Mouse (Mus musculus) heart, embryonic 13.5 days (tissue): ENCODE results near the gene Nudt3. TPM values are rescaled to one million over a fixed set of nuclear protein-coding genes. Genes with fewer than 3 reads are reported as not detected.

Experiments
- ATAC-seq: fragments of 200-750 bp; cut with Nextera tagmentation; 2 replicates; pipeline ENCODE4 v1.8.0; 2017; ENCODE audit warnings: moderate TSS enrichment; ENCODE audit not compliant: insufficient number of reproducible peaks, low FRiP score, low TSS enrichment; ENCODE audit errors: extremely low read depth
- H3K27ac ChIP-seq: fragments of 300-500 bp; sonication (generic); replicated peaks from 2 replicates; pipeline ENCODE4 v1.5.1; 2015; ENCODE audit warnings: moderate library complexity, mild to moderate bottlenecking, inconsistent platforms
- H3K27me3 ChIP-seq: fragments of 300-500 bp; sonication (generic); replicated peaks from 2 replicates; pipeline ENCODE4 v1.6.1; 2015; ENCODE audit warnings: mild to moderate bottlenecking, inconsistent platforms
- H3K36me3 ChIP-seq: fragments of 300-500 bp; sonication (generic); 2 replicates; pipeline ENCODE4 v1.6.1; 2015; ENCODE audit warnings: mild to moderate bottlenecking, inconsistent platforms
- H3K4me1 ChIP-seq: fragments of 300-500 bp; sonication (generic); 2 replicates; pipeline ENCODE4 v1.6.1; 2015; ENCODE audit warnings: inconsistent platforms
- H3K4me2 ChIP-seq: fragments of 300-500 bp; sonication (generic); 2 replicates; pipeline ENCODE4 v1.6.1; 2015; ENCODE audit warnings: inconsistent platforms, mild to moderate bottlenecking, moderate library complexity
- H3K4me3 ChIP-seq: fragments of 300-500 bp; sonication (generic); 2 replicates; pipeline ENCODE4 v1.5.1; 2015; ENCODE audit warnings: moderate library complexity, mild to moderate bottlenecking, inconsistent platforms
- H3K9ac ChIP-seq: fragments of 300-500 bp; sonication (generic); 2 replicates; pipeline ENCODE4 v1.6.1; 2015; ENCODE audit warnings: inconsistent platforms, mild to moderate bottlenecking, moderate library complexity
- H3K9me3 ChIP-seq: fragments of 300-500 bp; sonication (generic); 2 replicates; pipeline ENCODE4 v1.6.1; 2016; ENCODE audit warnings: inconsistent platforms
- whole genome bisulfite sequencing: fragments of 180-500 bp; shearing (Covaris S2); methylation state at CpG from one replicate; pipeline ENCODE4 v1.1.7; 2015; ENCODE audit warnings: mixed read lengths; 5-methylcytosine and 5-hydroxymethylcytosine counted together
- polyA plus RNA-seq: library from polyadenylated mRNA; unstranded; fragments of >200 nt; fragmentation: Nextera tagmentation; extraction: Ambion mirVana; gene quantifications from 2 replicates; pipeline ENCODE4 v1.2.1, GENCODE M21; 2015

Nudt3 gene
- 98.8 and 108 TPM in 2 replicates for polyA plus RNA-seq

DNA sequence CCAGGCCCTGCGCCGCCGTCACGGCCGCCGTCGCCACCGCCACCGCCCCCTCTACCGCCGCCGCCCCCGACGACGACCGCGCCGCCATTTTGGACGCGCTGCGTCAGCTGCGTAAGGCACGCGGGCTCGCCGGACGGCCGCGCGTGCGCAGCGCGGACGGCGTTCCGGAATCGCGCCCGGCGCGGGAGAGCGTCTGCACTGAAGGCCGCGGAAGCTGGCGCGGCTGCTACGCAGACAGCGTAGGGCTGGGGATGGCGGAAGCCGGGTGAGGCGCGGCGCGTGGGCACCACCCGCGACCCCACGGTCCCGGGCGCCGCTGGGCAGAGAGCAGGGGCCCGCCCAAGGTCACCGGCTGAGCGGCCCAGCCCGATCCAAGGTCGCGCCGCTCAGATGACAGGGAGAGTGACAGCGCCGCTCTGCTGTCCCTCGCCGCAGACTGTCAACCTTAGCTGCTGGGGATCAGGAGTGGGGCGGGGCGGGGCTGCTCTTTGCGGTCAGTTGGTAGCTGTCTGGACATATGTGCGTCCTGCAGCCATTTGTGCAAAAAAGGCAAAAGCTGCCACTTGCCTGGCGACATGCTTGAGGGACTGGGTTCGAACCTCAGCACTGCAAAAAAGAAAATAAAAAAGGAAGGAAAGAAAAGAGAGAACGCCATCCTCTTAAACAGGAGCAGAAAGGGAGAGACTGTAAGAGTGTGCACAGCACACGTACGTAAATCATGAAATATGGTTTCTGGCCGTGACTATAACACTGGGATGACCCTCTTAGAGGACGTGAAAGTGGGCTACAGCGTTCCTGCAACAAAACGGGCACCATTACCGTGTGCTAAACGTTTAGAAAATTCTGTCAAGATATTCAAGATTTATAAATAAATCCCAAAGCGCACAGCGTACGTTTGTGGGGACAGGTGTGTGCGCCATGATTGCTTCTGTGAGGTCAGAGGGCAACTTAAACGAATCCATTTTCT, at the start of gene Nudt3:
Gene Nudt3, minus strand, starts transcription at position 136 of the 967 bp plus-strand sequence.
- 8% methylated on average over 81 of the region's 91 CpGs for WGBS
- ATAC-seq: peak; percentile 88

DNA sequence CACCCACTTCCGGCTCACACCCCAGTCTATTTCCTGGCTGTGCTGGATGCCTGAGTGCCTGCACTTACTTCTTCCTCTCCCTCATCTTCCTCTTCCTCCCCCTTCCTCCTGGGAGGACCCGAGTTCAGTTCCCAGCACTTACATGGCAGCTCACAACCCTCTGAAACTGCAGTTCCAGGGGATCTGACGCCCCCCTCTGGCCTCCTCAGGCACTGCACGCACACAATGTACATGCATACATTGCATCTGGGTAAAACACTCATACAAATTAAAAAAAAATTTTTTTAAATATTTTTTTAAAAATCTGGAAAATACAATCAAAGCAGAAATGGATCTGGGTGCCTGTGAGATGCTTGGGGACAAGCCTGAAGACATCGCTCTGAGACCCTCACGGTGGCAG, 48.4 kb upstream of the Nudt3 start:
- no peaks in the 10 kb centered on the region for H3K9me3 ChIP-seq
- H3K4me1 ChIP-seq: 0 out of 2 replicates have a peak, but pooled peaks cover 4% of the 10 kb centered on the region
- no peaks in the 10 kb centered on the region for H3K27me3 ChIP-seq
- no peak overlapping the region for H3K4me2 ChIP-seq
- H3K27ac ChIP-seq: no peak overlapping the region
- H3K9ac ChIP-seq: no peak overlapping the region
- no peak overlapping the region for H3K4me3 ChIP-seq
- no peak for ATAC-seq
- no peaks in the 10 kb centered on the region for H3K36me3 ChIP-seq
- 73% methylated on average over 6 of the region's 6 CpGs for WGBS

More for the DNA sequence above, at the start of gene Nudt3:
- peaks cover 3% of the 10 kb centered on the region for H3K36me3 ChIP-seq
- peak within 1 kb of the TSS; percentile 86 for H3K4me2 ChIP-seq
- H3K4me3 ChIP-seq: peak within 1 kb of the TSS; percentile 96
- peaks cover 54% of the 10 kb centered on the region for H3K4me1 ChIP-seq
- no peaks in the 10 kb centered on the region for H3K9me3 ChIP-seq
- no peaks in the 10 kb centered on the region for H3K27me3 ChIP-seq
- H3K9ac ChIP-seq: peak within 1 kb of the TSS; percentile 100
- peak within 1 kb of the TSS; percentile 95 for H3K27ac ChIP-seq

DNA sequence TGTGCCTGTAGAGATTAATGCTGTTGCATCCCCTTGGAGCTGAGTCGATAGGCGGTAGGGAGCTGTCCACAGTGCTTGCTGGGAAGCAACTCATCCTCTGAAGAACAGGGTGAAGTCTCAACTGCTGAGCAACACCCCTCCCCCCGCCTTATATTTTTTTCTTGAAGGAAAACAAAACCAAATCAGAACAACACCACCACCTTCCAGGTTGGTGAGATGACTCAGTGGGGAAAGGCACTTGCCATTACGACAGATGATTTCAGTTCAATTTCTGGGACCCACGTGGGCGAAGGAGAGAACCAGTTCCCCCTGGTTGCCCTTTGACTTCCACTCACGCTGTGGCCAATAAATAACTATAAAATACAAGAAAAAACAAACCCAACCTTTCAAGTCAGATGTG, 35.5 kb upstream of the Nudt3 start:
- Histone ChIP-seq H3K27me3 (peaks cover 41% of the 10 kb centered on the region), H3K4me2 (no peak overlapping the region), H3K9me3 (no peaks in the 10 kb centered on the region), H3K4me3 (no peak overlapping the region), H3K36me3 (no peaks in the 10 kb centered on the region), H3K9ac (no peak overlapping the region), H3K27ac (no peak overlapping the region), H3K4me1 (peaks cover 16% of the 10 kb centered on the region)
- WGBS: 63% methylated on average over 7 of the region's 7 CpGs
- ATAC-seq: no peak

GRCm38 (mm10) chr17:27657123-27657522, 33.8 kb upstream of the Nudt3 start:
- no peak overlapping the region for H3K4me3 ChIP-seq
- ATAC-seq: no peak
- 75% methylated on average over 8 of the region's 8 CpGs for WGBS

DNA sequence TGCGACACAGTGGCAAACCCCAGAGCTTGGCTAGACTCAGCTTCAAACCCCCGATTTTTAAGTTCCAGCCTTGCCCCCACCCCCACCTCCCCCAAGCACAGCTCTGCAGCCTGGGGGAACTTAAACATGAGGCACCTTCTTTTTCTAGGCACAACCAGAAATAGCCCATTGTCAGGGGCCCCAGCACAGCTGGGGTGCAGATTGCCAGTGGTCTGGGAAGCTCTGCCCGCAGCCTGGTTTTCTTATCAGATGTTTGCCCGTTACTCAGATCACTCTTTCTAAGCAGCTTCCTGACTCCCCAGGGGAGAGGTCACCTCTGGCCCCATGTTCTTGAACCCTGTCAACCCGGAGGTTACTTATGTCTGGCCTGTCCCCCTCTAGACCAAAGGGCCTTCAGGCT, 33.1 kb upstream of the Nudt3 start:
- Histone ChIP-seq H3K4me1 (peaks cover 16% of the 10 kb centered on the region), H3K36me3 (no peaks in the 10 kb centered on the region), H3K4me2 (peak overlapping the region; percentile 88), H3K9ac (peak overlapping the region; percentile 73; the same call in 1 of the 2 replicates), H3K27me3 (peaks cover 51% of the 10 kb centered on the region), H3K9me3 (no peaks in the 10 kb centered on the region; the same call in 1 of the 2 replicates), H3K4me3 (no peak overlapping the region), H3K27ac (no peak overlapping the region)
- 5% methylated on average over 5 of the region's 5 CpGs for WGBS
- ATAC-seq: no peak

More at GRCm38 (mm10) chr17:27657123-27657522, 33.8 kb upstream of the Nudt3 start:
- Histone ChIP-seq H3K27ac (no peak overlapping the region), H3K4me2 (no peak overlapping the region), H3K9ac (no peak overlapping the region), H3K27me3 (peaks cover 51% of the 10 kb centered on the region), H3K4me1 (peaks cover 16% of the 10 kb centered on the region), H3K9me3 (no peaks in the 10 kb centered on the region; the same call in 1 of the 2 replicates), H3K36me3 (no peaks in the 10 kb centered on the region)

GRCm38 (mm10) chr17:27656011-27656399, 32.7 kb upstream of the Nudt3 start:
- no peaks in the 10 kb centered on the region for H3K36me3 ChIP-seq
- peak overlapping the region; percentile 73 for H3K9ac ChIP-seq
- 3% methylated on average over 14 of the region's 14 CpGs for WGBS
- no peaks in the 10 kb centered on the region; the same call in 1 of the 2 replicates for H3K9me3 ChIP-seq
- H3K27ac ChIP-seq: no peak overlapping the region
- peaks cover 52% of the 10 kb centered on the region for H3K27me3 ChIP-seq
- peak overlapping the region; percentile 57 for H3K4me3 ChIP-seq
- ATAC-seq: no peak
- peak overlapping the region; percentile 88 for H3K4me2 ChIP-seq
- peaks cover 16% of the 10 kb centered on the region for H3K4me1 ChIP-seq

- Histone ChIP-seq H3K4me1 (peaks cover 16% of the 10 kb centered on the region), H3K27ac (no peak within 1 kb of the TSS), H3K9ac (peak within 1 kb of the TSS; percentile 73), H3K36me3 (no peaks in the 10 kb centered on the region), H3K4me3 (peak within 1 kb of the TSS; percentile 57), H3K4me2 (peak within 1 kb of the TSS; percentile 88), H3K27me3 (peaks cover 56% of the 10 kb centered on the region), H3K9me3 (no peaks in the 10 kb centered on the region; the same call in 1 of the 2 replicates)
- ATAC-seq: peak; percentile 53; the same call in 1 of the 2 replicates
- WGBS: 2% methylated on average over 65 of the region's 65 CpGs
Measured at GRCm38 (mm10) chr17:27655089-27656010, 32.1 kb upstream of the Nudt3 start, which contains the start of gene Pacsin1. Pacsin1 (plus strand) TSS chr17:27655509.

- H3K27me3 ChIP-seq: peaks cover 56% of the 10 kb centered on the region
- H3K4me2 ChIP-seq: no peak overlapping the region
- no peak overlapping the region for H3K4me3 ChIP-seq
- H3K9ac ChIP-seq: no peak overlapping the region
- no peak overlapping the region for H3K27ac ChIP-seq
- no peak for ATAC-seq
- WGBS: 46% methylated on average over 10 of the region's 10 CpGs
- peaks cover 16% of the 10 kb centered on the region for H3K4me1 ChIP-seq
- no peaks in the 10 kb centered on the region; the same call in 1 of the 2 replicates for H3K9me3 ChIP-seq
- no peaks in the 10 kb centered on the region for H3K36me3 ChIP-seq
Measured at GRCm38 (mm10) chr17:27653253-27653959, 30.1 kb upstream of the Nudt3 start.

DNA sequence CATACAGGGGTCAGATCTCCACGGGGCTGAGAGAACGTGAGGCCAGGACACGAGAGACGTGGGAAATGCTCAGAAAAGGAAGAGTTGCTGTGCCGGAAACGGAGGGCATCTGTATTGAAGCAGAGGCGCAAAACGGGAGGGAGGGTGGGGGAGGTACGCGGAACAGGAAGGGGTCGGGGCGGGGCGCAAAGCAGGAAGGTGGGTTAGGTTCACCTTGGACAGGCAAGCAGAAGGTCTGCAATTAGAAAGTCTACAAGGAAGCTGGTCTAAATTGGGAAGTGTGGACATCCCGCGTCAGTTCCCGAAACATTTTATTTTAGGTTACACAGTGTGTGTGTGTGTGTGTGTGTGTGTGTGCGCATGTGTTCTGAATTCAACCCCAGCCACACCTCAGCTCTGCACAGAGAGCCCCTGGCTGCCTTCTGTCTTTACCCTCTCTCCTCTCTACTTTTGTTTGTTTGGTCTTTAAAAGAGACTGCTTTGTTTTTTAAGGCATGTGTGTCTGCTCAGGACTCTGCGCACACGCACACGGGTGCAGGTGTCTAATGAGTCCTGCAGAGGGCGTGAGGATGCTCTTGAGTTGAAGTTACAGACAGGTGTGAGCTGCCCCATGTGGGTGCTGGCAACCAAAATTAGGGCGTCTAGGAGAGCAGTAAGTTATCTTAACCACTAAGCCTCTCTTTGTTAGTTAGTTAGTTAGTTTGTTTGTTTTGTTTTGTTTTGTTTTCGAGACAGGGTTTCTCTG, 28.9 kb upstream of the Nudt3 start:
- H3K36me3 ChIP-seq: no peaks in the 10 kb centered on the region
- H3K4me3 ChIP-seq: no peak overlapping the region
- H3K4me1 ChIP-seq: peaks cover 16% of the 10 kb centered on the region
- no peaks in the 10 kb centered on the region; the same call in 1 of the 2 replicates for H3K9me3 ChIP-seq
- H3K4me2 ChIP-seq: no peak overlapping the region
- peaks cover 50% of the 10 kb centered on the region for H3K27me3 ChIP-seq
- ATAC-seq: no peak
- 76% methylated on average over 23 of the region's 23 CpGs for WGBS
- no peak overlapping the region for H3K9ac ChIP-seq
- H3K27ac ChIP-seq: no peak overlapping the region

DNA sequence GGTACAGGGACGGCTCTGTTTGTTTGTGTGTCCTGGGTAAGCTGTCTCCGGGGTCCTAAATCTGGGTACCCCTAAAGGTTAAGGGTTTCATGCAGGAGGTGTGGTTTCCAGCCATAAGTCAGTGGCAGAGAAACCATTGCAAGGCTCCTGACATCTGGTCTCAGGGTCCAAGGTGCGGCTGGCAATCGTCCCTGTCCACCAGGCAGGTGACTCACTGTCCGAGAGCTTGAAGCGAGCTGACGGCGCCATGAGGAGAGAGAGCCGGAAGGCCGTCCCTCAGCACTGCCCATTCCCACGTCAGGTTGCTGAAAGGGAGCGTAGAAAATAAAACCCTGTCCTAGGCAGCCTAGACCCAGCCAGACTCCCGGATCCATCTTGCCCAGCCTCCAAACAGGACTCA, 27.3 kb upstream of the Nudt3 start:
- no peaks in the 10 kb centered on the region for H3K36me3 ChIP-seq
- no peaks in the 10 kb centered on the region; the same call in 1 of the 2 replicates for H3K9me3 ChIP-seq
- H3K4me2 ChIP-seq: no peak overlapping the region
- H3K4me3 ChIP-seq: no peak overlapping the region
- no peak overlapping the region for H3K9ac ChIP-seq
- no peak for ATAC-seq
- H3K4me1 ChIP-seq: peaks cover 6% of the 10 kb centered on the region
- WGBS: 66% methylated on average over 13 of the region's 13 CpGs
- H3K27me3 ChIP-seq: peaks cover 36% of the 10 kb centered on the region
- H3K27ac ChIP-seq: no peak overlapping the region
